Mouse (Mus musculus): ENCODE results near the gene Arfgef3. TPM values are rescaled to one million over a fixed set of nuclear protein-coding genes. Genes with fewer than 3 reads are reported as not detected.
"Not testable (repeated sequence)": the region's sequence is repeated elsewhere in the genome, so short reads cannot be mapped to it uniquely, and the experiment has no call there.

Arfgef3 gene
- polyA plus RNA-seq, 1 experiment from 2014 or later = 2.2 TPM

DNA sequence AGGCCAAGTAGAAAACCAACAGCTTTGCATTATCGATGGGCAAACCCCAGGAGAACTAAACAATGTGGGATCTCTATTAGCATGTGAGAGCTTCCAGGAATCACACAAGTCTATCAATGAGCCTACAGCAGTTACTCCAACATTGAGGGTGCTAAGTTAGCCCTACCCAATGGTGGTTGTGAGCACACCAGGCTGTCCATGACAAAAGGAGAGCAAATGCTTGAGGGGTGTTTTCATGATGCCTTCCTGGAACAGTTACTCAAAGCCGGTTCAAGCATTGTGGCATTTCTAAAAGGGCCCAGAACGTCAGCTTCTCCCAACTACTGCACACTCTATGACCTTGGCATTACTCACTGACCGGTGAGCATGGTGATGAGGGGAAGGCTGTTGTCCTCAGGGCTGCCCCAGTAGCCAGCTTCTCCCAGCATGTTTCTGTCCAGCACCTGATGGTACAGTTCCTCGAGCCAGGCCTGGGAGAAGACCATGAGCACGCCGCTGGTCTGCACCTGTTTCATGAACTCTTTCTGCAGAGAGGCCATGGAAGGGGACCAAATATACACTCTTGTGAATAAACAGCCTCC is 109.3 kb downstream of the Arfgef3 start:
- no peaks in the 10 kb centered on the region for H3K36me3 ChIP-seq (replicated peaks)
- H3K9ac ChIP-seq = no peak overlapping the region
- no peaks in the 10 kb centered on the region for H3K27me3 ChIP-seq
- no peak overlapping the region for H3K27ac ChIP-seq
- 86% methylated on average over 7 of the region's 7 CpGs for WGBS
- no peaks in the 10 kb centered on the region for H3K4me1 ChIP-seq
- H3K4me3 ChIP-seq (replicated peaks) = no peak overlapping the region
- no peaks in the 10 kb centered on the region for H3K9me3 ChIP-seq
- no peak overlapping the region for H3K4me2 ChIP-seq
- ATAC-seq (ENCODE audit: low FRiP score) = no peak

DNA sequence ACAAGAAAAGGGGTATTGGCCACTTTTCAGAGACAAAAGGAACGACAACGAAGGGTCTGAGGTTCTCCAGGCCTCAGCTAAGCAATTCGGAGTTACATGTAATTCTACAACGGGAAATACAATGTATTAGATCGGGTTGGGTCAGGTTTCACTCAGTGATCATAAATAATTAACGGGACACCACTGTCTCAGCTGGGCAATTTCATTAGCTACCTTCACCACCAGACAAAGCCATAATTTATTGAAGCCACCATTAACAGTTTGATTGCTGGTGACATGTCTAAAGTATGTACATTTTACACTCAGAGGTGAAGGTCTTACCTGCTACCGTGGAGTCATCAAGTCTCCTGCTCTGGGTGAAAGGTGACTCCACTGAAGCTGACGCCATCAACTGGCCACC is 113.3 kb downstream of the Arfgef3 start:
- Histone ChIP-seq H3K27ac (no peak overlapping the region), H3K27me3 (no peaks in the 10 kb centered on the region), H3K9me3 (no peaks in the 10 kb centered on the region), H3K4me3 (replicated peaks) (no peak overlapping the region), H3K4me1 (no peaks in the 10 kb centered on the region), H3K9ac (no peak overlapping the region), H3K36me3 (replicated peaks) (no peaks in the 10 kb centered on the region), H3K4me2 (no peak overlapping the region)
- ATAC-seq (ENCODE audit: low FRiP score) = no peak
- whole genome bisulfite sequencing = 88% methylated on average over 8 of the region's 8 CpGs

DNA sequence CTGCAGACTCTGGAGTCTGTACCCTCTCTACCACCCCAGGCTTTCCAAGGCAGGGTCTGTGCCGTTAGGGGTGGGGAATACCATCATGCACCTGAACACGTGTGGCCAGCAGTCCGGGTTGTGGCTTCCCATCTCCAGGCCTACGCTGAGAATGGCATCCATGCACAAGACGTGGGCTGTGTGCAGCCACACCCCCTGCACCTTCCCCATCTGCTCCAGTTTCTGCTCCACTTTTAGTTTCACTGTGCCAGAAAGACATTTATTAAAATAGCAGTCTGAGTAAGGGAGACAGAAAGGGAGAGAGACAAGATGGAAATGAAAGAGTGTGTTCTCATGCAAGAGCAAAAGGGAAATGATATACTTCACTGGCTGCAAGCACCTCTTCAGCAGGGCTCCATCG is 116.2 kb downstream of the Arfgef3 start:
- Histone ChIP-seq H3K27ac (no peak overlapping the region), H3K27me3 (no peaks in the 10 kb centered on the region), H3K4me1 (no peaks in the 10 kb centered on the region), H3K4me3 (replicated peaks) (no peak overlapping the region), H3K9ac (no peak overlapping the region), H3K4me2 (no peak overlapping the region), H3K36me3 (replicated peaks) (no peaks in the 10 kb centered on the region), H3K9me3 (no peaks in the 10 kb centered on the region)
- ATAC-seq (ENCODE audit: low FRiP score) = no peak
- WGBS = 90% methylated on average over 6 of the region's 6 CpGs

DNA sequence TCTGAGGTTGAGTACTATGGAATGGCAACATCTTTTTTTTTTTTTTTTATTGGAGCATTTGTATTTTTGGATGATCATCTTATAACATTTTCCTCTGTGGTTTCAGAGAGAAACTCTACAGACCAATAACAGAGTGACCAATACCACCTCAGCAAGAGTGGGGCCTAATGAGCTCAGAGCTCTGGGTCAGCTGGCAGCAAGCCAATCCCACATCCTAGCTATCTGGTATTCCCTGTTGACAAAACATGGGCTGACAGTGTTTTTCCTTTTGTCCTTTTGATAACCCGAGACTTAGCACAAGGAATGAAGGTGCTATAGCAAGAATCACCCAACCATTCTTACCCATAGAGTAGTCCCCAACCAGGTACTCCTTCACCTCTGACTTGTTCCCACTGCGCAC is 131.0 kb downstream of the Arfgef3 start:
- Histone ChIP-seq H3K27ac (no peak overlapping the region), H3K27me3 (no peaks in the 10 kb centered on the region), H3K9ac (no peak overlapping the region), H3K4me2 (no peak overlapping the region), H3K36me3 (replicated peaks) (no peaks in the 10 kb centered on the region), H3K4me3 (replicated peaks) (no peak overlapping the region), H3K9me3 (no peaks in the 10 kb centered on the region), H3K4me1 (no peaks in the 10 kb centered on the region)
- 80% methylated on average over 2 of the region's 2 CpGs for WGBS
- no peak for ATAC-seq (ENCODE audit: low FRiP score)

DNA sequence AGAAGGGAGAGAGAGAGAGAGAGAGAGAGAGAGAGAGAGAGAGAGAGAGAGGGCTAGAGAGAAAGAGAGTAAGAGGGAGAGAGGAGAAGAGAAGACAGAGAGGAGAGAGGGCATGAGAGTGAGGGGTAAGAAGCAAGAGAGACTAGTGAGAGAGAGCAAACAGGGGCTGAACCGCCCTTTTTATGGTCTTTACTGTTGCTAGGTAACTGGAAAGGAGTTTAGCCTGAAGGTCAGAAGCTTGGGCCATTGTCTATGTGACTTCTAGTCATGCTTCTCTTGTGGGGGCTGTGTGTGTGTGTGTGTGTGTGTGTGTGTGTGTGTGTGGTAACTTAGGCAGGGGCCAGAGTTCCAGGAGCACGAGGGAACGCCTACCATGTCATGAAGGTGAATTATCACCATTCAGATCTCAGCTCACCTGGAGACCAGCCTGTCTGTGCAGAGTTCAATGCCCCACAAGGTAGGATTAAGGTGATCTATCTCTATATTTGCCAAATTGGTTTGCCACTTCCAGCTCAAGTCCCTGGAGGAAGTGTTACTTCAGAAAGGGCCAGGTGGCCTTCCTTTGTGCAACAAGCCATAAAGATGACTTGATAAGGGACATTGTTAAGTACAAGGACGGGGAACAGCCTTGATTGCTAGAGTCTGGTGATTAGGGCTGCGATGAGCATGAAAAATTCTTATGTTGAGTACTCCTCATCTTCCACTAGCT is 138.8 kb downstream of the Arfgef3 start:
- H3K9ac ChIP-seq; H3K9me3 ChIP-seq; H3K27ac ChIP-seq; H3K4me3 ChIP-seq (replicated peaks); H3K36me3 ChIP-seq (replicated peaks); H3K27me3 ChIP-seq; ATAC-seq (ENCODE audit: low FRiP score); H3K4me1 ChIP-seq; H3K4me2 ChIP-seq: not testable (repeated sequence)
- 58% methylated on average over 5 of the region's 5 CpGs for WGBS

DNA sequence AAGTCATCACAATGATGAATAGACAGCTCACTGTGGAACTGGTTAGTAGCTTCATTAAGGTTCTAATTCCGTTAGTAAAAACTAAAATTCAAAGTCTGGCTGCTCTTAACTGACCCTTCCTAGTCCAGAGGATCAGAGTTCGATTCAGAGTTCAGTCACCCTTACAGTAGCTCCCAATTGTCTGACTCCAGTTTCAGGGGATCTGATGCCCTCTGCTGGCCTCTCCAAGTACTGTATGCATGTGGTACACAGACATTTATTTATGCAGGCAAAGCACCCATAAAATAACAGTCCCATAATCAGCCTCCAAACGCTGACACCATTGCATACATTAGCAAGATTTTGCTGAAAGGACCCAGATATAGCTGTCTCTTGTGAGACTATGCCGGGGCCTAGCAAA is 141.7 kb downstream of the Arfgef3 start:
- no peak overlapping the region for H3K9ac ChIP-seq
- no peaks in the 10 kb centered on the region for H3K36me3 ChIP-seq (replicated peaks)
- H3K4me3 ChIP-seq (replicated peaks) = no peak overlapping the region
- no peak overlapping the region for H3K27ac ChIP-seq
- 0 out of 2 replicates have a peak, but pooled peaks cover 2% of the 10 kb centered on the region for H3K4me1 ChIP-seq
- H3K27me3 ChIP-seq = no peaks in the 10 kb centered on the region
- 14% methylated on average over 4 of the region's 4 CpGs for WGBS
- no peak overlapping the region for H3K4me2 ChIP-seq
- 0 out of 2 replicates have a peak, but pooled peaks have one; percentile 53 for ATAC-seq (ENCODE audit: low FRiP score)
- no peaks in the 10 kb centered on the region for H3K9me3 ChIP-seq

DNA sequence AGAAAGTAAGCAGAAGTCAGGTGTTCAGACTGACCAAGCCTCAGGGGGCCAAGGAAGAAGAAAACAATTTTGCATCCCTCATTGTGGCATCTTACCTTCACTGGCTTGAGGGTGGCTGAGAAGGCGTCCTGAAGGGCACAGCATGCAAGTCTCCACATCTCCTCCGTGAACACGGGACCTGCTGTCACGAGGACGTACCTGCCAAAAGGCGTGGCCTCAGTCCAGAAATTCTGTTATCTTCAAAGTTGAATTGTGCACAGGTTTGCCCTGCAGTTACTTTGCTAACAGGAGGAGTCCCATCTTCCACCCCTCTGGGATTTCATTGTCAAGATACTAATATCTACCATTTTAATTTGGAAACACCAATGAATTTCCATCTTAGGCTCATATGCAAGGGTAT is 146.1 kb downstream of the Arfgef3 start:
- no peak overlapping the region for H3K27ac ChIP-seq
- no peak overlapping the region for H3K9ac ChIP-seq
- H3K4me3 ChIP-seq (replicated peaks) = no peak overlapping the region
- H3K27me3 ChIP-seq = no peaks in the 10 kb centered on the region
- H3K9me3 ChIP-seq = no peaks in the 10 kb centered on the region
- ATAC-seq (ENCODE audit: low FRiP score) = no peak
- no peaks in the 10 kb centered on the region for H3K4me1 ChIP-seq
- WGBS = 93% methylated on average over 6 of the region's 6 CpGs
- H3K4me2 ChIP-seq = no peak overlapping the region
- H3K36me3 ChIP-seq (replicated peaks) = no peaks in the 10 kb centered on the region

DNA sequence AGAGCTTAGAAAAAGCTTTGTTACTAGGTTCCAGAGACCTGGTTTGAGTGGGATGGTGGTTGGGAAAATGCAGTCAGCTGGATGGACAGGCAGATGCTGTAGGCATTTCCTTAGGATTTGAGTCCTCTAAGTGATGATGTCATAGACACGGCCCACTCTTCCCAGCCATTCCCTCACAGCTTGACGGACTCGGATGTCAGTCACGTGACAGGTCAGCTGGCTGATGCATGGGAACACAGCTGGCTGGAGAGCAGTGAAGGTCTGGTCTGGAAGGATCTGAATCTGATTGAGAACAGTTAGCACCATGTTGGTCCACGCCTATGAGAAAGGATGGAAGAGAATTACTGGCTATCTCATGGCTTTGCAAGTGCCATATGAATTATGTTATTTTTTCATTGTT is 154.3 kb downstream of the Arfgef3 start:
- WGBS = 87% methylated on average over 5 of the region's 5 CpGs
- no peak overlapping the region for H3K4me3 ChIP-seq (replicated peaks)
- ATAC-seq (ENCODE audit: low FRiP score) = no peak
- H3K27me3 ChIP-seq = no peaks in the 10 kb centered on the region
- no peak overlapping the region for H3K9ac ChIP-seq
- H3K4me1 ChIP-seq = no peaks in the 10 kb centered on the region
- H3K36me3 ChIP-seq (replicated peaks) = 0 out of 2 replicates have a peak, but pooled peaks cover 4% of the 10 kb centered on the region
- no peak overlapping the region for H3K27ac ChIP-seq
- H3K9me3 ChIP-seq = no peaks in the 10 kb centered on the region
- no peak overlapping the region for H3K4me2 ChIP-seq

DNA sequence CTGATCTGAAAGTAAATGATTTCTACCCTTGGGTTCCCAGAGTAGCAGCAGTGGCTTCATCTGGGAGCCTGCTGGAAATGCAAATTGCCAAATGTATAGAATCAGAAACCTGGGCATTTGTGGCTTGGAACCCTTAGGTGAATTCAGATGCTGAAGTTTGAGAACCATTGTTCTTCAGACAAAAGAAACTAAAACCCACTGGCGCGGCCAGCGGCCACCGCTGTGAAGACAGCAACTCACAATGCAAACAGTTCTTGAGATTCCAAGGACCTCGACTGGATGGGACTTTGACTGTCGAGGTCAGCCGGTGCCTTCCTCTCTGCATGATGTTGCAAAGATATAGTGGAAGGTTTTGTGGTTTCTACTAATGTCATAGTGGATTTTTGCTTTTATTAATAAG is 159.6 kb downstream of the Arfgef3 start:
- Histone ChIP-seq H3K27me3 (no peaks in the 10 kb centered on the region), H3K9ac (no peak overlapping the region), H3K9me3 (no peaks in the 10 kb centered on the region), H3K4me2 (no peak overlapping the region), H3K27ac (no peak overlapping the region), H3K4me1 (peaks cover 4% of the 10 kb centered on the region; the same call in 1 of the 2 replicates), H3K36me3 (replicated peaks) (no peaks in the 10 kb centered on the region), H3K4me3 (replicated peaks) (no peak overlapping the region)
- ATAC-seq (ENCODE audit: low FRiP score) = no peak
- WGBS = 5% methylated on average over 7 of the region's 7 CpGs

DNA sequence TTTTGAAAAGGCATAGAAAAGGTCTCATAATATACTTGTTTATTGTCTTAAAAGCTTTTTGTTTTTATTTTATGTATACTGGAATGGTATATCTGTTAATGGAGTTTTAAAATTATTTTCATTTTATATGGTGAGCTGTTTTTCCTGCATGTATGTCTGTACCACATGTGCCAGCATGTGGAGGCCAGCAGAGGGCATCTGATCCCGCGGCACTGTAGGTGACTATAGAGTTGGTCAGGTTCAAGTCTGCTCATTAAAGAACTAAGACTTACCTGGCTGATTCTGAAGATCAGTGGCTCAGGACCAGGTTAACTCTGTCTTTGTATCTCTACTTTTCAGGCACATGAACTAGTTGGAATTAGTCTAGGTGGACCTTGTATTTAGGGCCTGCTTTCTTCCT is 171.2 kb downstream of the Arfgef3 start:
- ATAC-seq (ENCODE audit: low FRiP score) = no peak
- no peaks in the 10 kb centered on the region for H3K9me3 ChIP-seq
- no peaks in the 10 kb centered on the region for H3K27me3 ChIP-seq
- H3K4me3 ChIP-seq (replicated peaks) = no peak overlapping the region
- no peaks in the 10 kb centered on the region for H3K4me1 ChIP-seq
- no peak overlapping the region for H3K9ac ChIP-seq
- WGBS = 64% methylated on average over 2 of the region's 2 CpGs
- no peaks in the 10 kb centered on the region for H3K36me3 ChIP-seq (replicated peaks)
- no peak overlapping the region for H3K27ac ChIP-seq
- no peak overlapping the region for H3K4me2 ChIP-seq

DNA sequence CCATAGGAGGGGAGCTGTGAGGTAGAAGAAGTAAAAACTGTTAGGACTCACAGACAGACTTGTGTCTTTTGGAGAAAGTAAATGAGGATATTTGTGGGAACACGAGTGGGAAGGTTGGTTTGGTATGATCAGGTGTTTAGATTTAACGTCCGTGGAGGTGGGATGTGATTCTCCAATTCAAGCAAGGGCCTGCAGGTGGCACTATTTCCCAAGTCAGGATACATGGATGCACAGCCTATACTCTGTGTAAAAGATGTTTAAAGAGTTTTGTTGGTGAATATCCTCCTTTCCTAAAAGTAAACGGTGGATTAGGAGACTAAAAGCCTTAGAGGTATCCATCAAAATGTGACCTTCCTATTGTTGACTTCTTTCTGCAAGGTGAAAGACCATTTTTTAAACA is 180.8 kb downstream of the Arfgef3 start:
- WGBS = 6% methylated on average over 4 of the region's 4 CpGs
- 0 out of 2 replicates have a peak, but pooled peaks have one; percentile 61 for ATAC-seq (ENCODE audit: low FRiP score)
- Histone ChIP-seq H3K4me2 (no peak overlapping the region), H3K36me3 (replicated peaks) (no peaks in the 10 kb centered on the region), H3K27ac (no peak overlapping the region), H3K4me1 (no peaks in the 10 kb centered on the region), H3K9ac (no peak overlapping the region), H3K27me3 (no peaks in the 10 kb centered on the region), H3K4me3 (replicated peaks) (no peak overlapping the region), H3K9me3 (no peaks in the 10 kb centered on the region)

DNA sequence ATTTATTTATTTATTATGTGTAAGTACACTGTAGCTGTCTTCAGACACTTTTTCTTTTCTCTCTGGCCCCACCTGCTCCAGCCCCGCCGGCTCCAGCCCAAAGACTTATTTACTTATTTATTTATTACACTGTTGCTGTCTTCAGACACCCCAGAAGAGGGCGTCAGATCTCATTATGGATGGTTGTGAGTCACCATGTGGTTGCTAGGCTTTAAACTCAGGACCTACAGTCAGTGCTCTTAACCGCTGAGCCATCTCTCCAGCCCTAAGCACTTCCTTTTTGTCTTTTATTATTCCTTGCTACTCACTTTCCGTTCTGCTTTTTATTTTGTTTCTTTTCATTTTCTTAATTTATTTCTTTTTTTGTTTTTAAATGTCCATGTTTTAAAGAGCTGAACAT is 182.3 kb downstream of the Arfgef3 start:
- no peak for ATAC-seq (ENCODE audit: low FRiP score)

DNA sequence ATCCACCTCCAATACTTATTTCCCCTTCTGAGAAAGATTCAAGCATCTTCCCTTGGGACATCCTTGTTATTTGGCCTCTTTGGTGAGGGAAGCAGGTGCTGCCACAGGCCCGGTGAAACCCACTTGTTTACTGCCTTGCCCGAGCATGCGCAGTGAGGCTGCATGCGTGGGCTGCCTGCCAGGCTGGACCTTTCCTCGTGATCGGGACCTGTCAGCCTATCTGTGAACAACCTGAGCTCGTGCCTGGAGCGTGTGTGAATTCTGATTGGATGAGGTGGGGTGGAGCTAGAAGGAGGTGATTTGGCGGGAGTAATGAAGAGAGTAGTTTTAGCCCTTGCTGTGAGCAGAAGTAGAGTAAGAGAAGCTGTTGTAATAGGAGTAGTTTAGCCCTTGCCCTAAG is 184.7 kb downstream of the Arfgef3 start:
- not testable (repeated sequence) for H3K27me3 ChIP-seq; ATAC-seq (ENCODE audit: low FRiP score); H3K9me3 ChIP-seq; H3K4me3 ChIP-seq (replicated peaks); H3K9ac ChIP-seq; H3K4me2 ChIP-seq; H3K4me1 ChIP-seq; H3K27ac ChIP-seq; H3K36me3 ChIP-seq (replicated peaks)
- 83% methylated on average over 9 of the region's 9 CpGs for WGBS

More for the DNA sequence above, 182.3 kb downstream of the Arfgef3 start:
- Histone ChIP-seq H3K4me3 (replicated peaks) (no peak overlapping the region), H3K4me2 (no peak overlapping the region), H3K36me3 (replicated peaks) (no peaks in the 10 kb centered on the region), H3K9me3 (no peaks in the 10 kb centered on the region), H3K9ac (no peak overlapping the region), H3K27me3 (no peaks in the 10 kb centered on the region), H3K4me1 (no peaks in the 10 kb centered on the region), H3K27ac (no peak overlapping the region)
- WGBS = 54% methylated on average over 5 of the region's 5 CpGs

All from forebrain, embryonic 12.5 days (tissue).